Mouse (Mus musculus) forebrain, postnatal 0 days (tissue): Measurements from ENCODE around the gene Tmprss13. TPM values are rescaled to one million over a fixed set of nuclear protein-coding genes. Genes with fewer than 3 reads are reported as not detected.

Experiments
- ATAC-seq: fragments of 200-750 bp; cut with Nextera tagmentation; 2 replicates; pipeline ENCODE4 v1.8.0; 2017; ENCODE audit warnings: mild to moderate bottlenecking, moderate library complexity
- DNase-seq: peaks from one replicate; pipeline ENCODE4 v3.0.0-alpha.2; 2015
- H3K27ac ChIP-seq: fragments of 300-500 bp; sonication (generic); 2 replicates; pipeline ENCODE4 v1.5.1; 2014; ENCODE audit warnings: low read depth, mild to moderate bottlenecking, antibody characterized with exemption, low read length, moderate library complexity, mixed read lengths
- H3K27me3 ChIP-seq: fragments of 300-500 bp; sonication (generic); 2 replicates; pipeline ENCODE4 v1.6.1; 2014; ENCODE audit warnings: mild to moderate bottlenecking, low read length, mixed read lengths; ENCODE audit not compliant: insufficient read depth
- H3K36me3 ChIP-seq: fragments of 300-500 bp; sonication (generic); 2 replicates; pipeline ENCODE4 v1.6.1; 2014; ENCODE audit warnings: mild to moderate bottlenecking, moderate library complexity; ENCODE audit not compliant: insufficient read depth
- H3K4me1 ChIP-seq: fragments of 300-500 bp; sonication (generic); 2 replicates; pipeline ENCODE4 v1.6.1; 2014; ENCODE audit warnings: antibody characterized with exemption; ENCODE audit not compliant: insufficient read depth
- H3K4me2 ChIP-seq: fragments of 300-500 bp; sonication (generic); 2 replicates; pipeline ENCODE4 v1.6.1; 2014; ENCODE audit warnings: low read depth, mild to moderate bottlenecking, moderate library complexity
- H3K4me3 ChIP-seq: fragments of 300-500 bp; sonication (generic); 2 replicates; pipeline ENCODE4 v1.5.1; 2014; ENCODE audit warnings: low read depth, low read length, mixed read lengths
- H3K9ac ChIP-seq: fragments of 300-500 bp; sonication (generic); 2 replicates; pipeline ENCODE4 v1.6.1; 2014; ENCODE audit warnings: mild to moderate bottlenecking
- H3K9me3 ChIP-seq: fragments of 300-500 bp; sonication (generic); 2 replicates; pipeline ENCODE4 v1.6.1; 2016; ENCODE audit warnings: low read length
- CTCF ChIP-seq: sonication (generic); IDR thresholded peaks from 2 replicates; pipeline ENCODE4 v1.5.1; 2016; ENCODE audit warnings: antibody characterized with exemption, control low read depth, low read depth
- WGBS: fragments of 180-500 bp; shearing (Covaris S2); extraction: QIAGEN DNeasy Blood & Tissue Kit; methylation state at CpG from one replicate; pipeline ENCODE4 v1.1.7; 2014; 5-methylcytosine and 5-hydroxymethylcytosine counted together
- polyA plus RNA-seq: library from polyadenylated mRNA; unstranded; fragments of >200 nt; fragmentation: Nextera tagmentation; extraction: Ambion mirVana; gene quantifications from 2 replicates; pipeline ENCODE4 v1.2.1, GENCODE M21; 2015
- total RNA-seq: library from RNA; depleted of rRNA; stranded (reverse); fragments of >200 nt; gene quantifications from 2 replicates; pipeline ENCODE4 v1.2.3, GENCODE M21; 2014

The Tmprss13 gene
- total and polyA plus RNA-seq, 2 experiments from 2014 or later = 0.05 TPM; not detected in 1

DNA sequence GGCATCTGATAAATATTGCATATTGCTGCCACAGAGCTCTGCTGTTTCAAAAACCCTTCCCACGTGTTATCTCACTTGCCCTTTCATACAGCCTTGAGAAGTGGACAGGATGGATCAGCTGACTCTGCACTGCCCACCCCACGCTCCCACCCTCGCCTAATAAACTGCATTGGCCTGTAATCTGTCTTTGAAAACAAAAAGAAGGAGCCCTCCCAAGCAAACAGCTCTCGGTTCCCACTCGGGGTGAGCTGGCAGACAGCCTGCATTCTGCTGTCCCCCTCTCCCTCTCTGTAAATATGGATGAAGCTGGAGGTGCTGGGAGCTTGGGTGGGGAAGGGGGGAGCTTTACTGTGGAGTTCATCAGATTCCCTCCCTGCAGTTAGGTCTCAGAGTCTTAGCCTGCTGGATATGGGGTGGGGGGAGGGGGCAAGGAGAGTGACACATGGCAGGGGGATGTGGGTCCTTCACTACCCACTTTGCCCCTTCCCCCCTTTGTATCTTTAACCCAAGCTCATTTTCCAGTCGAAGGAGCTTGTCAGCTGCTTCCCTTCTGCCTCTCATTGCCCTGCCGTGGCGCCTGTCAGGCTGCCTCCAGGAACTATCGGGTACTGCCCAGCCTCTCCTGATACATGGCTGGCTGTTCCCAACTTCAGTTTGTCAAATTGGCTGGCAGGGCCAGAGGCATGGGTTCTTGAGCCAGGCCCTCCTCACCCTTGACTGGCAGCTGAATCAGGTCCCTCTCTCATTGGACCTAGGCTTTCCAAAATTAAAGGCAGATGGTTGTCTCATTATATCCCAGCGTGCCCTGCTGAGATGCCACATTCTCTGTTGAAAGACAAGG, 61.7 kb downstream of the Tmprss13 start:
- Histone ChIP-seq H3K4me1 (peaks cover 12% of the 10 kb centered on the region), H3K4me2 (no peak overlapping the region), H3K36me3 (peaks cover 3% of the 10 kb centered on the region; the same call in 1 of the 2 replicates), H3K27me3 (no peaks in the 10 kb centered on the region), H3K27ac (peak overlapping the region; percentile 66), H3K4me3 (no peak overlapping the region), H3K9me3 (no peaks in the 10 kb centered on the region), H3K9ac (no peak overlapping the region)
- DNase-seq (peak; percentile 58), ATAC-seq (peak; percentile 80)
- 9% methylated on average over 10 of the region's 10 CpGs for WGBS
- no peak for TF ChIP-seq CTCF

DNA sequence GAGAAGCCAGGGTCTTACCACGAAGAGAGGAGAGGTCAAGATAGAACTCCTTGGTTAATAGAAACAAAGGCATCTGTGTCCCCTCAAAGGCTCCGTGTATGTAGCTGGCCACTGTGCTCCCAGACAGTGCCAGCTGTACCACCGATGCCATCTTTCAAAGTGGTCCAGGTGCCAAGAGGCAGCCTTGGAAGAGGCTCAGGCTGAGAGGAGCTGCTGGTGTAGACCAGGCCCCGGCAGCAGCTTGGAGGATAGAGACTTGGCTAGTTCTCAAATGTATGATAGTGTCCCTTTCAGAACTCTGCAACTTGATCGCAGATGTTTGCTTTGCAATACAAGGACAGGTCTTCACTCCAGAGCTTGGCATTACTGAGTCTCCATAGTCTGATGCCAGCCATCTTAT, 63.4 kb downstream of the Tmprss13 start:
- 47% methylated on average over 5 of the region's 5 CpGs for WGBS
- Histone ChIP-seq H3K27ac (no peak overlapping the region), H3K4me1 (peaks cover 12% of the 10 kb centered on the region), H3K4me2 (no peak overlapping the region), H3K4me3 (no peak overlapping the region), H3K9ac (no peak overlapping the region), H3K9me3 (no peaks in the 10 kb centered on the region), H3K27me3 (no peaks in the 10 kb centered on the region), H3K36me3 (no peaks in the 10 kb centered on the region)
- ATAC-seq (peak; percentile 70), DNase-seq (peak; percentile 51)
- TF ChIP-seq CTCF = no peak

DNA sequence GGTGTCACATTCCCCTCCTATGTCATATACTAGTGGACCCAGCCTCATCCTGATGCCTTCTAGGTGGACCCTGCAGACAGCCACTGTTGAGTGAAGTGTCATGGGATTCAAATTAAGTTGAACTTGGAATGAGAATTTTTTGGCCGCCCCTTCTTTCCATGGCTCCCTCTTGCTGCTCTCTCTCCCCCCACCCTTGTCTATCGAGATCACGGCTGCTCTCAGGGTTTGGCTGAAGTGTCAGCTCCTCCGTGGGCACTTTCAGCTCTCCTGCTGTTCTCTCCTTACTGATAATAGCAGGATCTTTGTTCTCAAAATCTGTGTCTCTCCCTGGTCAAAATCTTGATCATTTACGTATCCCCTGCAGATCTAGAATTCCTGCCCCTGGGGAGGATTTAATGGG, 63.9 kb downstream of the Tmprss13 start:
- H3K4me1 ChIP-seq = peaks cover 12% of the 10 kb centered on the region
- H3K9ac ChIP-seq = no peak overlapping the region
- no peak overlapping the region for H3K4me3 ChIP-seq
- H3K36me3 ChIP-seq = no peaks in the 10 kb centered on the region
- no peak for TF ChIP-seq CTCF
- ATAC-seq (peak; percentile 13; the same call in 1 of the 2 replicates), DNase-seq (no peak)
- no peaks in the 10 kb centered on the region for H3K9me3 ChIP-seq
- WGBS = 53% methylated on average over 5 of the region's 5 CpGs
- no peaks in the 10 kb centered on the region for H3K27me3 ChIP-seq
- no peak overlapping the region for H3K4me2 ChIP-seq
- H3K27ac ChIP-seq = peak overlapping the region; percentile 40; the same call in 1 of the 2 replicates

DNA sequence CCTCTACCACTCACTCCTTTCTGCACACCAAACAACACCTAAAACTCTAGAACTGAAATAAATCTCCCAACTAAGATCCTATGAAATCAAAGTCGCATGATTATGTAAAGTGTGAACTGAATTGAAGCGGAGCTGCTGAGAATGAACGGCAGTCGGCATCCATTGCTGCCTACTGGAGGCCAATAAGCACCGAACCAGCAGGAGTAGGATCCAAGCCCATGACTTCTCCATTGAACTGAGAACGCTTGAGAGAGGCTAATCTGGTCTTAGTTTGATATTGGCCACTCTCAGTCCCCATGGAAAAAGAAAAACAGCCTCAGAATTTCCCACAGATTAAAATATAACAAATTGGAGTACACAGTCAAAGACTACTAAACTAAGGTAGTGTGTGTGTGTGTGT, 65.0 kb downstream of the Tmprss13 start:
- H3K4me2 ChIP-seq = no peak overlapping the region
- 78% methylated on average over 6 of the region's 6 CpGs for WGBS

DNA sequence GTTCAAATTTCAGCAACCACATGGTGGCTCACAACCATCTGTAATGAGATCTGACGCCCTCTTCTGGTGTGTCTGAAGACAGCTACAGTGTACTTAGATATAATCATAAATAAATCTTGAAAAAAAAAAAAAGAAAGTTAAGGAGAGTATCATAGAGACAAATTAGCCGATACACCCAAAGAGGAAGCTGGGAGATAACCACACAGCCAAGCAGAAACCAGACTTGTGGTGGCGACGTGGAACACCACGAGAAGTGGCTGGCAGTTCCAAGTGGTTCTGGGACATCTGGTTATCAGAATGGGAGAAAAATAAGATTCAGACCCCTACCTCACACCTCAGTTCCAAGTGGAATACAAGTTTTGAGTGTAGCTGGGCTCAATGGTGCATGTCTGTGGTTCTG, 67.8 kb downstream of the Tmprss13 start:
- H3K9ac ChIP-seq = no peak overlapping the region
- H3K36me3 ChIP-seq = peaks cover 14% of the 10 kb centered on the region
- TF ChIP-seq CTCF = no peak
- H3K27ac ChIP-seq = no peak overlapping the region
- H3K27me3 ChIP-seq = no peaks in the 10 kb centered on the region
- H3K9me3 ChIP-seq = no peaks in the 10 kb centered on the region
- H3K4me1 ChIP-seq = no peaks in the 10 kb centered on the region
- no peak for ATAC-seq
- no peak for DNase-seq
- WGBS = 92% methylated on average over 5 of the region's 5 CpGs
- no peak overlapping the region for H3K4me3 ChIP-seq
- no peak overlapping the region for H3K4me2 ChIP-seq

More for the DNA sequence above, 65.0 kb downstream of the Tmprss13 start:
- no peak for ATAC-seq
- H3K27ac ChIP-seq = no peak overlapping the region
- no peak overlapping the region for H3K4me3 ChIP-seq
- no peaks in the 10 kb centered on the region for H3K27me3 ChIP-seq
- DNase-seq = no peak
- TF ChIP-seq CTCF = no peak
- H3K9me3 ChIP-seq = no peaks in the 10 kb centered on the region
- no peaks in the 10 kb centered on the region for H3K36me3 ChIP-seq
- H3K9ac ChIP-seq = no peak overlapping the region
- H3K4me1 ChIP-seq = peaks cover 12% of the 10 kb centered on the region

DNA sequence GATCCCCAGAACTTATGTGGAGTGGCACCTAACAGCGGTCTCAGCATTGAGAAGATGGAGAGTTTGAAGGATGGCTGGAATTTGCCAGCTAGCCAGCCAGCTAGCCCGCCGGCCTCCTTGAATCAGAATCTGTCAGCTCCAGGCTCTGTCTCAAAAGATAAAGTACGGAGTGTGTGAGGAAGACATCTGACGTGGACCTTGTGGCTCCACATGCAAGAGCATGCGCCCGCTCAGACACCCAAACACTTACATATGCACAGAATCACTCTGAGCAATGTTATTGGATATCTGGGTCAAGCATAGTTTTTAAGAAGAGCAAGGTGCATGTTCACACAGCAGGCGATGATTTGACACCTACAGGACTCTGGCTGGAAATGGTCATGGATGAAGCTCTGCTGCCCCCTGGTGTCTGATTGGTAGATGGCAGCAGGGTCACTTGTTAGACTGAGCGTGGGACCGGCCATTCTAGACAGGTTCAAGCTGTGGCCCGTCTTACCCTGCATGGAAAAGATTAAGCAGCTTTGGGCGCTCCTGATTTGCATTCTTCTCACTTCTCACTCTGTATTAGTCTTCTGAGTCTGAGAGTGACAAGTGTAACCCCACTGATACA, 69.6 kb downstream of the Tmprss13 start:
- TF ChIP-seq CTCF = peak; percentile 98
- no peak overlapping the region for H3K27ac ChIP-seq
- no peaks in the 10 kb centered on the region for H3K27me3 ChIP-seq
- DNase-seq = peak; percentile 86
- no peak overlapping the region for H3K4me3 ChIP-seq
- WGBS = 40% methylated on average over 12 of the region's 12 CpGs
- no peaks in the 10 kb centered on the region for H3K4me1 ChIP-seq
- ATAC-seq = peak; percentile 73
- H3K9ac ChIP-seq = no peak overlapping the region
- H3K36me3 ChIP-seq = peaks cover 32% of the 10 kb centered on the region
- no peak overlapping the region for H3K4me2 ChIP-seq
- H3K9me3 ChIP-seq = no peaks in the 10 kb centered on the region

DNA sequence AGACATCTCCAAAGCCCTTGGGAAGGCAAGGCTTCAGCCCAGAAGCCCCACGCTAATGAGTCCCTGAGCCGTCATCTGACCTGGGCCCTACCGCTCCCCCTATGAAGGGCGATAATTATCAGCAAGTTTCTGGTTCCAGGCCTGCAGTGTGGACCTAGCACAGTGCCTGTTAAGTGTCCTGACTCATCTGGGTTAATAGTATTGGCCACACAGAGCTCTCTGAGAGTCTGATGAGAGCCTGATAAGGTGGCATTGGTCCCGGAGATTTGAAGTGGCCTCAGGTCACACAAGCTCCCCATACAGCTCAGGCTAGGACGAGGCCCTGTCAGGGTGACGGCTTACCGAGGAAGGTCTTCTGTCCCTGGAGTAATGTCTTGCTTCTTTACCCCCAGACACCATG, 70.7 kb downstream of the Tmprss13 start:
- TF ChIP-seq CTCF = no peak
- 86% methylated on average over 8 of the region's 8 CpGs for WGBS
- Histone ChIP-seq H3K27ac (no peak overlapping the region), H3K27me3 (no peaks in the 10 kb centered on the region), H3K36me3 (peaks cover 43% of the 10 kb centered on the region), H3K4me1 (no peaks in the 10 kb centered on the region), H3K4me2 (no peak overlapping the region), H3K4me3 (no peak overlapping the region), H3K9ac (no peak overlapping the region), H3K9me3 (no peaks in the 10 kb centered on the region)
- no peak for ATAC-seq
- no peak for DNase-seq
